Mouse (Mus musculus) small intestine, adult 2 months (tissue): ENCODE results near the gene Mstn.

Experiments used
- CTCF ChIP-seq: fragments of 200-500 bp; IDR thresholded peaks from 2 replicates; pipeline ENCODE4 v1.5.1; 2012; ENCODE audit warnings: low read depth, mild to moderate bottlenecking, control low read depth, inconsistent platforms, low read length, moderate library complexity, mixed read lengths; ENCODE audit not compliant: insufficient replicate concordance, insufficient read length; ENCODE audit errors: extremely low read depth
- POLR2A ChIP-seq: fragments of 200-500 bp; IDR thresholded peaks from 2 replicates; pipeline ENCODE4 v1.6.1; 2012; ENCODE audit warnings: low read depth, mild to moderate bottlenecking, control low read depth, inconsistent platforms, low read length, moderate library complexity

DNA sequence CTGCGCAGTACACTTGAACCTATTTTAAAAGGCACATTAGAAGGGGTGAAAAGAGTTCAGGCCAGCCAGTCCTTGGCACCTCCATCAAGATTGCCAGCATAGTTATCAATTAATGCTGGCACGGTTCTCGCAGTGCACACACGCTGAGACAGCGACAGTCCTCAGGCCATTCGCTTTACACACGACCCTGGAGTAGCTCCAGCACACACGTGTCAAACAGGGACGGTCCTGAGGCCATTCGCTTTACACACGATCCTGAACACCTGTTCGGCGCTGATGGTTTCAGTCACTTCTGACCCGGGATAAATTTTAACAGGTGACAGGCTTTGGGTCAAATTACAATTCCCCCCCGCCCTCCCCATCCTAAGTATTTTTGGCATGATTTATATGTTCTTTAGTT lies 23.8 kb downstream of the Mstn start:
- no peak for TF ChIP-seq CTCF
- TF ChIP-seq POLR2A = no peak
